Mouse (Mus musculus) cerebellum, adult (tissue): ENCODE data around the gene Mfsd14a.

Experiments used
- ATAC-seq: cut with Nextera tagmentation; 2 replicates; pipeline ENCODE4 v1.9.2; 2017; ENCODE audit warnings: mild to moderate bottlenecking, moderate library complexity, mixed read lengths; ENCODE audit not compliant: insufficient number of reproducible peaks, low FRiP score, low TSS enrichment

The Mfsd14a gene

GRCm38 (mm10) chr3:116653278-116653945 lies 9.1 kb downstream of the Mfsd14a start:
- ATAC-seq = no peak

- no peak for ATAC-seq
These were observed 10.4 kb downstream of the Mfsd14a start for GRCm38 (mm10) chr3:116652033-116652446.

- no peak for ATAC-seq
These were observed 11.8 kb downstream of the Mfsd14a start for GRCm38 (mm10) chr3:116650698-116651097.

- ATAC-seq = no peak
These were observed 13.7 kb downstream of the Mfsd14a start for GRCm38 (mm10) chr3:116648805-116649204.

GRCm38 (mm10) chr3:116646387-116646786 lies 16.1 kb downstream of the Mfsd14a start:
- ATAC-seq = no peak

GRCm38 (mm10) chr3:116642373-116642772 lies 20.1 kb downstream of the Mfsd14a start:
- no peak for ATAC-seq

- ATAC-seq = no peak
These were observed 20.6 kb downstream of the Mfsd14a start for GRCm38 (mm10) chr3:116641811-116642371.

GRCm38 (mm10) chr3:116640024-116640423 lies 22.5 kb downstream of the Mfsd14a start:
- no peak for ATAC-seq

GRCm38 (mm10) chr3:116638572-116638971 lies 23.9 kb downstream of the Mfsd14a start:
- ATAC-seq = no peak

- ATAC-seq = no peak
These were observed 24.6 kb downstream of the Mfsd14a start for GRCm38 (mm10) chr3:116637693-116638476.

- ATAC-seq = no peak
These were observed 26.7 kb downstream of the Mfsd14a start for GRCm38 (mm10) chr3:116635799-116636198.

- no peak for ATAC-seq
These were observed 27.6 kb downstream of the Mfsd14a start for GRCm38 (mm10) chr3:116634853-116635252.

- ATAC-seq = no peak
These were observed 28.4 kb downstream of the Mfsd14a start for GRCm38 (mm10) chr3:116634091-116634490.

GRCm38 (mm10) chr3:116632971-116633370 lies 29.5 kb downstream of the Mfsd14a start:
- no peak for ATAC-seq

- no peak for ATAC-seq
These were observed 31.0 kb downstream of the Mfsd14a start for GRCm38 (mm10) chr3:116631459-116631858.

- ATAC-seq = no peak
These were observed 39.8 kb downstream of the Mfsd14a start for GRCm38 (mm10) chr3:116622641-116623040.

- ATAC-seq = no peak
These were observed 41.7 kb downstream of the Mfsd14a start for GRCm38 (mm10) chr3:116620636-116621370.

- ATAC-seq = no peak
These were observed 43.6 kb downstream of the Mfsd14a start for GRCm38 (mm10) chr3:116618855-116619254.

GRCm38 (mm10) chr3:116615318-116616068 lies 47.0 kb downstream of the Mfsd14a start:
- no peak for ATAC-seq

GRCm38 (mm10) chr3:116614295-116614892 lies 48.1 kb downstream of the Mfsd14a start, which contains the start of gene Trmt13:
Gene Trmt13 (minus strand): TSS chr3:116614587.
- ATAC-seq = no peak
